Mouse (Mus musculus): ENCODE results near the gene Cdc25b. TPM values are rescaled to one million over a fixed set of nuclear protein-coding genes. Genes with fewer than 3 reads are reported as not detected.

The Cdc25b gene
- polyA plus RNA-seq, 1 experiment from 2014 or later, result 77.7 TPM

DNA sequence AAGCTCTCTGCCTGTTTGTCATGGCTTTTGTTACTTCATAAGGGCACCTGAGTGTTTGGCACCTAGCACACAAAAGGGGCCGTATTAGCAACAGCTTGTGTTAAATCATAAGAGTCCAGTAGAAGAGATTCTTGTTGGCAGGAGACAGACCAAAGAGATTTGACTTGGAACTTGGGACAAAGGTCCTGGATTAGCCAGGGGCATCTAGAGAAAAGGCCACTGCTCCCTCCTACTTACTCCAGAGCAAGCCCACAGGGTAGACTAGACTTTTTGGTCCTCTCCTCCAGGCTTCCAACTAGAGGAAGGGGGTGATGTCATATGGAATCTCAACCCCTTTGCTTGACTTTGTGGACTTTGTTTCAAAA lies 10.8 kb upstream of the Cdc25b start:
- TF ChIP-seq CTCF (IDR thresholded peaks at IDR 0.05; ENCODE audit: low read depth) (no peak), EP300 (IDR thresholded peaks at IDR 0.05; ENCODE audit: low read depth) (no peak)
- Histone ChIP-seq H3K27ac (ENCODE audit: low read depth) (no peak overlapping the region), H3K27me3 (ENCODE audit: insufficient read depth, low read length) (peaks cover 30% of the 10 kb centered on the region), H3K4me1 (ENCODE audit: insufficient read depth) (peaks cover 65% of the 10 kb centered on the region), H3K4me3 (ENCODE audit: low read depth, low read length) (no peak overlapping the region), H3K9me3 (ENCODE audit: low read length) (no peaks in the 10 kb centered on the region), H3K36me3 (replicated peaks; ENCODE audit: insufficient read depth, low read length) (0 out of 2 replicates have a peak, but pooled peaks cover 4% of the 10 kb centered on the region), H3K4me2 (ENCODE audit: low read depth, low read length) (no peak overlapping the region), H3K9ac (replicated peaks) (no peak overlapping the region)
- ATAC-seq (no peak), DNase-seq (no peak)
- 84% methylated on average over 1 of the region's 1 CpGs for WGBS (ENCODE audit: insufficient replicate concordance)

DNA sequence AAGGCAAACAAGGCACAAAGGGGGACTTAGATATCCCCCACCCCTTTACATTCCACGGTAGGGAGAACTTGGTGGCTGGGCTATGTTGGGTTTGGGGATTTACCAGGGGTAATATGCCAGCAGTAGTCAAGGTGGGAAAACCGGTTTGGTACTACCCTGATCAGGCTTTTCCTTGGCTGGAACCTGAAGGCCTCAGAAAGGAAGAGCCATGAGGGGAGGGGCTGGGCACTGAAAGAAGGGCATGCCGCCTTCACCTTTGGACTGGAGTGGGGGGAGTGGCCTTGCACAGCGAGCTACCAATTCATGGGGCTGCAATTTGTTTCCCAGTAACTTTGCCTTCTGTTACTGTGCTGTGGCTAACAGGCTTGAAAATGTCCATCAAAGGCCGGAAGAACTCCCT lies 10.3 kb upstream of the Cdc25b start:
- no peak overlapping the region for H3K4me3 ChIP-seq (ENCODE audit: low read depth, low read length)
- no peaks in the 10 kb centered on the region for H3K9me3 ChIP-seq (ENCODE audit: low read length)
- WGBS (ENCODE audit: insufficient replicate concordance), result 57% methylated on average over 5 of the region's 5 CpGs
- 0 out of 2 replicates have a peak, but pooled peaks cover 4% of the 10 kb centered on the region for H3K36me3 ChIP-seq (replicated peaks; ENCODE audit: insufficient read depth, low read length)
- no peak overlapping the region for H3K4me2 ChIP-seq (ENCODE audit: low read depth, low read length)
- H3K9ac ChIP-seq (replicated peaks), result no peak overlapping the region
- DNase-seq, result no peak
- H3K4me1 ChIP-seq (ENCODE audit: insufficient read depth), result peaks cover 60% of the 10 kb centered on the region
- no peak overlapping the region for H3K27ac ChIP-seq (ENCODE audit: low read depth)
- ATAC-seq, result no peak
- H3K27me3 ChIP-seq (ENCODE audit: insufficient read depth, low read length), result peaks cover 24% of the 10 kb centered on the region
- TF ChIP-seq CTCF (IDR thresholded peaks at IDR 0.05; ENCODE audit: low read depth) (no peak), EP300 (IDR thresholded peaks at IDR 0.05; ENCODE audit: low read depth) (no peak)

DNA sequence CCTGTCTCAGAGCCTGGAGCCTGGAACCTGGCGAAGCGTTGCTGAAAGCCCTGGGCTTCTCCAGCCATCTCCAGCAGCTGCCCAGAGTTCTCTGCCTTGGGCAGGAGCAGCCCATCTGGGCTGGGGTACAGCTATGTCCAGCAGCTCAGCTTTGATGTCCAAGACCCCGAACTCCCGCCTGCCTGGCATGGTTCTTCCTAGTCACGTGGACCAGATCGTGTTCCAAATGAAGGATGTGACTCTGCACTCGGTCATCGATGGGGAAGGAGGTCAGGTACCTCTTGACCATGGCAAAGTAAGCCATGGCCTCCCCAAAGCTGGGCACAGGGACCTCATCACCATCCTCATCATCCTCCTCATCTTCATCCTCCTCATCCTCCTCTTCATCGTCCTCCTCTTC lies 8.8 kb upstream of the Cdc25b start:
- DNase-seq (no peak), ATAC-seq (no peak)
- H3K36me3 ChIP-seq (replicated peaks; ENCODE audit: insufficient read depth, low read length), result 0 out of 2 replicates have a peak, but pooled peaks cover 4% of the 10 kb centered on the region
- H3K4me3 ChIP-seq (ENCODE audit: low read depth, low read length), result peak overlapping the region; percentile 58; the same call in 1 of the 2 replicates
- peaks cover 10% of the 10 kb centered on the region for H3K27me3 ChIP-seq (ENCODE audit: insufficient read depth, low read length)
- H3K4me2 ChIP-seq (ENCODE audit: low read depth, low read length), result peak overlapping the region; percentile 90
- no peaks in the 10 kb centered on the region for H3K9me3 ChIP-seq (ENCODE audit: low read length)
- TF ChIP-seq CTCF (IDR thresholded peaks at IDR 0.05; ENCODE audit: low read depth), result no peak
- no peak for TF ChIP-seq EP300 (IDR thresholded peaks at IDR 0.05; ENCODE audit: low read depth)
- no peak overlapping the region for H3K27ac ChIP-seq (ENCODE audit: low read depth)
- WGBS (ENCODE audit: insufficient replicate concordance), result 79% methylated on average over 9 of the region's 9 CpGs
- H3K9ac ChIP-seq (replicated peaks), result peak overlapping the region; percentile 45; the same call in 1 of the 2 replicates
- peaks cover 58% of the 10 kb centered on the region for H3K4me1 ChIP-seq (ENCODE audit: insufficient read depth)

DNA sequence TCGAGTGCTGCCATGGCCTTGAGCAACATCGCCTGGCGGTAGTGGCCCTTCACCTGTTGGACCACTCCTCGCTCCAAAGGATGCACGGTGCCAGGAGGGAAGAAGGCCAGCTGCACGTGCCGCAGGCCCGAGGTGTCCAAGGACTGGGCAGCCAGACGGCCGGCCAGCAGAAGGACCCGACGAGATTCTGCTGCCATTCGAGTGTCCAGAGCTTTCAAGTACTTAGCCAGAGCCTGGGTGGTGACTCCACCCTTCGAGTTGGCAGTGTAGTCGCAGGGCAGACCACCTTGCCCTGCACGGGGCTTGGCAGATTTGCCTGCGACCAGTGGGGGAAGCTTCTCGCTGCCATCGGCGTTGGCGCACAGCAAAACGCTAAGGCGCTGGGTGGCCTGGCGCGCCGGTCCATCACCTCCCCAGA lies 7.9 kb upstream of the Cdc25b start:
- Histone ChIP-seq H3K27me3 (ENCODE audit: insufficient read depth, low read length) (peaks cover under 1% of the 10 kb centered on the region; the same call in 1 of the 2 replicates), H3K27ac (ENCODE audit: low read depth) (peak overlapping the region; percentile 88), H3K9me3 (ENCODE audit: low read length) (no peaks in the 10 kb centered on the region), H3K4me2 (ENCODE audit: low read depth, low read length) (peak overlapping the region; percentile 90), H3K9ac (replicated peaks) (peak overlapping the region; percentile 71), H3K4me3 (ENCODE audit: low read depth, low read length) (peak overlapping the region; percentile 58), H3K4me1 (ENCODE audit: insufficient read depth) (peaks cover 58% of the 10 kb centered on the region), H3K36me3 (replicated peaks; ENCODE audit: insufficient read depth, low read length) (0 out of 2 replicates have a peak, but pooled peaks cover 4% of the 10 kb centered on the region)
- DNase-seq (no peak), ATAC-seq (no peak)
- TF ChIP-seq CTCF (IDR thresholded peaks at IDR 0.05; ENCODE audit: low read depth) (no peak), EP300 (IDR thresholded peaks at IDR 0.05; ENCODE audit: low read depth) (no peak)
- 37% methylated on average over 26 of the region's 26 CpGs for WGBS (ENCODE audit: insufficient replicate concordance)

DNA sequence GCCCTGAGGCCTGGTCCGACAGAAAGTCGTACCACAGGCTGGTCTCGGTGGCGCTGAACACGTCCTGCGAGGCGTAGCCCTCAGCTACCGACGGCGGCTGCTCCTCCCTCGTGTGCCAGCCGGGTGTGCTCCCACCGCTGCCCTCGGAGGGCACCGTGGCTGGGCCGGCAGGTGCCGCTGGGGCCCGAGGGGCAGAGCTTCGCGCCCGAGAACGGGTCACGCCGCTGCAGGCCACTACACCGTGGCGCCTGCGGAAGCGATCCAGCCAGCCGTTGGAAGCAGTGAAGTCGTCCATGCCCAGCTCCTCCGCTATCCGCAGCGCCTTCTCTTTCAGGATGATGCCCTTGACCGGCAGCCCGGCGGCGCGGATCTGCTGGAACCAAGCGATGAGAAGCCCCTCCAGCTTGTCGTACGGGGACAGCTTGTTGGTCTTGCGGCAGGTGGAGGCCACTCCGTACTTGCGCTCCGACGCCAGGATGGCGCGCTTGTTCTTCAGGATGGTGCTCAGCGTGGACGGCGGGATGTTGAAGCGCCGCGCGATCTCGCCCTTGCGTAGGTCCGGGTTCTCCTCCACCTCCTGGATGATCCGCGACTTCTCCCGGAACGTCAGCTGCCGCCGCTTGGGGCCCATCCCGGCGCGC lies 7.4 kb upstream of the Cdc25b start:
- H3K27ac ChIP-seq (ENCODE audit: low read depth), result peak overlapping the region; percentile 88
- H3K36me3 ChIP-seq (replicated peaks; ENCODE audit: insufficient read depth, low read length), result 0 out of 2 replicates have a peak, but pooled peaks cover 4% of the 10 kb centered on the region
- peak; percentile 73 for DNase-seq
- peak overlapping the region; percentile 58 for H3K4me3 ChIP-seq (ENCODE audit: low read depth, low read length)
- ATAC-seq, result peak; percentile 78
- peaks cover 54% of the 10 kb centered on the region for H3K4me1 ChIP-seq (ENCODE audit: insufficient read depth)
- no peaks in the 10 kb centered on the region; the same call in 1 of the 2 replicates for H3K27me3 ChIP-seq (ENCODE audit: insufficient read depth, low read length)
- WGBS (ENCODE audit: insufficient replicate concordance), result under 1% methylated on average over 64 of the region's 67 CpGs
- no peaks in the 10 kb centered on the region for H3K9me3 ChIP-seq (ENCODE audit: low read length)
- TF ChIP-seq CTCF (IDR thresholded peaks at IDR 0.05; ENCODE audit: low read depth) (no peak; the same call in none of the 2 replicates), EP300 (IDR thresholded peaks at IDR 0.05; ENCODE audit: low read depth) (no peak)
- H3K9ac ChIP-seq (replicated peaks), result peak overlapping the region; percentile 71
- peak overlapping the region; percentile 90 for H3K4me2 ChIP-seq (ENCODE audit: low read depth, low read length)

DNA sequence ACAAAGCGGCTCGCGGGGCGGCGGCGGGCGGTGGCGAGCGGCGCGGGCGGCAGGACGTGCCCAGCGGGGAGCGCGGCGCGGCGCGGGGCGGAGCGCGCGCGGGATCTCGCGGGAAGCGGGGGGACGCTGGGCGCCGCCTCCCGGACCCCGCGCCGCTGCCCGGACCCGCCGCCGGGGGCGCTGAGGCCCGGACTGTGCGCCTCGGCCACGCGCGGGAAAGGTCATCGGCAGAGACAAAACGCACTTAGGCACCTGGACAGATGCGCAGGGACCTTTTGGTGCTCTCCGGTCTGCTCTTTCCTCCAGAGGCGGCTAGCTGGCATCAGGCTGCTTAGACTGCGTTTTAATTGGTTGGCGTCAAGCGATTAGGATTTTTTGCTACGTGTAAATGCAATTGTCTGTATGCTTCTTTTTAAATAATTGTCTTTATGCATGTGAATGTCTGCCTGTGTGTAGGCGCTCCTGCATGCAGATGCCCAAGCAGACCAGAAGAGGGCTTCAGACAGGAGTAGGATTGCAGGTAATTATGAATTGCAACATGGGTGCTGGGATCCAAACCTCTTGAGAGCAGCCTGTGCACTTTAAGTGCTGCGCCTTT lies 6.7 kb upstream of the Cdc25b start, which contains the start of gene Cenpb:
Gene Cenpb (minus strand): TSS at position 78 of the 598 bp plus-strand sequence.
- WGBS (ENCODE audit: insufficient replicate concordance), result 5% methylated on average over 36 of the region's 57 CpGs
- peaks cover 47% of the 10 kb centered on the region for H3K4me1 ChIP-seq (ENCODE audit: insufficient read depth)
- peak within 1 kb of the TSS; percentile 88 for H3K27ac ChIP-seq (ENCODE audit: low read depth)
- peak within 1 kb of the TSS; percentile 58 for H3K4me3 ChIP-seq (ENCODE audit: low read depth, low read length)
- H3K36me3 ChIP-seq (replicated peaks; ENCODE audit: insufficient read depth, low read length), result 0 out of 2 replicates have a peak, but pooled peaks cover 4% of the 10 kb centered on the region
- H3K27me3 ChIP-seq (ENCODE audit: insufficient read depth, low read length), result no peaks in the 10 kb centered on the region
- peak within 1 kb of the TSS; percentile 71 for H3K9ac ChIP-seq (replicated peaks)
- peak; percentile 88 for DNase-seq
- peak; percentile 90 for ATAC-seq
- TF ChIP-seq EP300 (IDR thresholded peaks at IDR 0.05; ENCODE audit: low read depth) (no peak), CTCF (IDR thresholded peaks at IDR 0.05; ENCODE audit: low read depth) (peak; percentile 44)
- H3K9me3 ChIP-seq (ENCODE audit: low read length), result no peaks in the 10 kb centered on the region
- H3K4me2 ChIP-seq (ENCODE audit: low read depth, low read length), result peak within 1 kb of the TSS; percentile 90
